11 mouse cellular contexts compared by ENCODE assay signal in genomic region chr4:8206918-8207573, GRCm38 (mm10). TPM values are rescaled to one million over a fixed set of nuclear protein-coding genes. Genes with fewer than 3 reads are reported as not detected.
DNase-seq lines count a peak whose midpoint lies in the region; ATAC-seq and TF ChIP-seq lines count a peak whose summit lies in the region.
"Had no signal": no experiment of that assay in that cellular context is flagged by ENCODE, and none has a peak within 500 bp of the region (broad histone marks: within the 10 kb centered on the region; RNA-seq: fewer than 3 reads in every experiment).

No protein-coding gene starts in this region.

- peaks cover 9 to 10% of the 10 kb centered on the region in 2 experiments for H3K4me1 ChIP-seq in MEL (ENCODE audit: control insufficient read depth in 1 of 2, insufficient read depth in 2 of 2, low read length in 2 of 2)
- no peaks in the 10 kb centered on the region for H3K4me1 ChIP-seq in kidney, adult 2 months (ENCODE audit: control insufficient read depth, insufficient read depth, low read length)
- peaks cover 8% of the 10 kb centered on the region for H3K4me1 ChIP-seq in lung, embryonic 16.5 days (replicated peaks; ENCODE audit: control insufficient read depth, insufficient read depth, low read length)
- H3K4me1 ChIP-seq in forebrain, embryonic 13.5 days: no peaks in the 10 kb centered on the region

- H3K27ac ChIP-seq in MEL (ENCODE audit: control insufficient read depth, low read depth, low read length): peak overlapping the region; percentile 49
- no peak overlapping the region for H3K27ac ChIP-seq in kidney, adult 2 months (ENCODE audit: insufficient read depth, low read depth, low read length)
- H3K27ac ChIP-seq in lung, embryonic 16.5 days (ENCODE audit: low read length): peak overlapping the region; percentile 63; the same call in 1 of the 2 replicates
- H3K27ac ChIP-seq in forebrain, embryonic 13.5 days: no peak overlapping the region

- no peak overlapping the region for H3K9ac ChIP-seq in MEL (ENCODE audit: control insufficient read depth, low read depth, low read length, poor library complexity, severe bottlenecking)
- no peak overlapping the region for H3K9ac ChIP-seq in lung, embryonic 16.5 days (ENCODE audit: low read length)
- no peak overlapping the region for H3K9ac ChIP-seq in forebrain, embryonic 13.5 days

- H3K27me3 ChIP-seq in MEL (ENCODE audit: control insufficient read depth in 1 of 2, insufficient read depth in 2 of 2, low read length in 2 of 2): no peaks in the 10 kb centered on the region
- no peaks in the 10 kb centered on the region for H3K27me3 ChIP-seq in kidney, adult 2 months (replicated peaks; ENCODE audit: control insufficient read depth, insufficient read depth, low read length)
- H3K27me3 ChIP-seq in lung, embryonic 16.5 days (ENCODE audit: control insufficient read depth, insufficient read depth, low read depth, low read length): no peaks in the 10 kb centered on the region
- H3K27me3 ChIP-seq in forebrain, embryonic 13.5 days: no peaks in the 10 kb centered on the region
- H3K27me3 ChIP-seq: CH12.LX had no signal

- no peak overlapping the region for H3K4me3 ChIP-seq in MEL (ENCODE audit: control insufficient read depth in 1 of 2, insufficient read depth in 1 of 2, low read depth in 2 of 2, low read length in 2 of 2)
- no peak overlapping the region for H3K4me3 ChIP-seq in kidney, adult 2 months (ENCODE audit: insufficient read depth, low read depth, low read length)
- H3K4me3 ChIP-seq in lung, embryonic 16.5 days (ENCODE audit: low read length): no peak overlapping the region
- H3K4me3 ChIP-seq in forebrain, embryonic 13.5 days: no peak overlapping the region

- DNase-seq in heart, adult 11 months: peak; percentile 93
- DNase-seq in heart, postnatal 36 days: no peak
- DNase-seq in MEL (ENCODE audit: low read depth, low spot score): peak; percentile 69
- DNase-seq in kidney, adult 2 months: peak; percentile 75
- DNase-seq in frontal cortex, postnatal 10 days (ENCODE audit: low spot score in 2 of 2): no peak
- DNase-seq in right cerebral cortex, postnatal 36 days (ENCODE audit: low spot score in 2 of 2): no peak
- DNase-seq: cerebellum, adult 8-10 months; gastrocnemius, postnatal 14 days had no signal

- no peak overlapping the region for H3K4me2 ChIP-seq in lung, embryonic 16.5 days (ENCODE audit: low read depth, low read length)
- H3K4me2 ChIP-seq in forebrain, embryonic 13.5 days: no peak overlapping the region

- no peak for TF ChIP-seq POLR2A in MEL (IDR thresholded peaks at IDR 0.05; ENCODE audit: control insufficient read depth in 1 of 2, insufficient read depth in 1 of 2, low read depth in 1 of 2, low read length in 2 of 2, poor library complexity in 1 of 2)
- TF ChIP-seq POLR2A in kidney, adult 2 months (IDR thresholded peaks at IDR 0.05; ENCODE audit: low read depth, low read length): no peak

- WGBS in kidney, adult 2 months: 72% methylated on average over 6 of the region's 6 CpGs
- WGBS in lung, embryonic 16.5 days: 34% methylated on average over 6 of the region's 6 CpGs
- 90% methylated on average over 6 of the region's 6 CpGs for WGBS in forebrain, embryonic 13.5 days

- no peak for TF ChIP-seq RAD21 in MEL (IDR thresholded peaks at IDR 0.05; ENCODE audit: low read depth, low read length)

- TF ChIP-seq CTCF in MEL (IDR thresholded peaks at IDR 0.05 in 2 of 3, conservative IDR thresholded peaks at IDR 0.05 in 1 of 3; ENCODE audit: control insufficient read depth in 1 of 3, insufficient read depth in 1 of 3, low read depth in 2 of 3, low read length in 3 of 3, poor library complexity in 1 of 3, severe bottlenecking in 1 of 3): no peak
- no peak for TF ChIP-seq CTCF in kidney, adult 2 months (conservative IDR thresholded peaks at IDR 0.05; ENCODE audit: insufficient read depth, insufficient read length, low read depth, low read length)

- intact Hi-C loops in heart, postnatal 36 days (cut with DNase I): no loop called here

- TF ChIP-seq EP300 in MEL (IDR thresholded peaks at IDR 0.05; ENCODE audit: low read depth in 1 of 2, low read length in 2 of 2): peak; percentile 64 to 76; a peak in 3 of 4 replicates

- ATAC-seq in lung, embryonic 16.5 days (ENCODE audit: low read depth): peak; percentile 88
- no peak for ATAC-seq in forebrain, embryonic 13.5 days

- peaks cover 0 to 19% of the 10 kb centered on the region in 2 experiments; a peak in 2 of 4 replicates for H3K36me3 ChIP-seq in MEL (ENCODE audit: control insufficient read depth in 1 of 2, insufficient read depth in 2 of 2, low read length in 2 of 2)
- no peaks in the 10 kb centered on the region for H3K36me3 ChIP-seq in kidney, adult 2 months (ENCODE audit: control insufficient read depth, insufficient read depth, low read length)
- H3K36me3 ChIP-seq in lung, embryonic 16.5 days (ENCODE audit: control insufficient read depth, insufficient read depth, low read length): no peaks in the 10 kb centered on the region
- no peaks in the 10 kb centered on the region for H3K36me3 ChIP-seq in forebrain, embryonic 13.5 days (ENCODE audit: poor library complexity, severe bottlenecking)

- H3K79me2 ChIP-seq in MEL (ENCODE audit: control insufficient read depth, insufficient read depth, low read length, poor library complexity): no peaks in the 10 kb centered on the region

- no peaks in the 10 kb centered on the region for H3K9me3 ChIP-seq in MEL (replicated peaks; ENCODE audit: insufficient read depth, low read length)
- no peaks in the 10 kb centered on the region for H3K9me3 ChIP-seq in lung, embryonic 16.5 days (ENCODE audit: control insufficient read depth, low read length)
- H3K9me3 ChIP-seq in forebrain, embryonic 13.5 days (replicated peaks): no peaks in the 10 kb centered on the region

TF ChIP-seq in MEL, 35 proteins besides CTCF, POLR2A, EP300 and RAD21:
- TF ChIP-seq ZMIZ1 (IDR thresholded peaks at IDR 0.05; ENCODE audit: low read depth, low read length) (no peak), MYC (IDR thresholded peaks at IDR 0.05; ENCODE audit: low read depth, low read length) (0 out of 2 replicates have a peak, but pooled peaks have one; percentile 35), SIN3A (IDR thresholded peaks at IDR 0.05; ENCODE audit: low read length) (peak; percentile 65), NRF1 (IDR thresholded peaks at IDR 0.05; ENCODE audit: insufficient read depth, low read depth, low read length, poor library complexity, severe bottlenecking) (no peak), GATA1 (IDR thresholded peaks at IDR 0.05; ENCODE audit: low read depth, low read length) (peak; percentile 55), RCOR1 (IDR thresholded peaks at IDR 0.05; ENCODE audit: low read depth, low read length) (peak; percentile 55), MAX (IDR thresholded peaks at IDR 0.05; ENCODE audit: low read length) (peak; percentile 46; the same call in 1 of the 2 replicates), GABPA (IDR thresholded peaks at IDR 0.05; ENCODE audit: low read depth, low read length) (no peak), ETS1 (IDR thresholded peaks at IDR 0.05; ENCODE audit: low read depth, low read length) (peak; percentile 69), ELF1 (IDR thresholded peaks at IDR 0.05; ENCODE audit: low read depth, low read length) (peak; percentile 23; the same call in 1 of the 2 replicates), TBP (IDR thresholded peaks at IDR 0.05; ENCODE audit: low read depth, low read length) (no peak), ZC3H11A (IDR thresholded peaks at IDR 0.05; ENCODE audit: low read depth, low read length) (no peak)

RNA-seq across cellular contexts. Expression of gene Car8, which starts 31.8 kb away (rescaled TPM):
- total RNA-seq in heart, postnatal 36 days (2021): 10 to 100 TPM in 1 of 2 experiments, 1 to 10 TPM in 1; 9.1 to 12.4 TPM
- total RNA-seq in MEL (2012; rRNA removed): 0.20 and 0.31 TPM in 2 replicates
- under 1 TPM in 1 of 2 experiments, not detected in 1; 0.31 TPM for polyA plus RNA-seq in MEL (2012; ENCODE audit: insufficient read depth in 1 of 2, insufficient read length in 2 of 2, low read depth in 1 of 2, low replicate concordance in 2 of 2, missing spikeins in 1 of 2)
- polyA plus RNA-seq in kidney, adult 2 months (2012; rRNA removed): 1.6 and 2.1 TPM in 2 replicates
- 11.6 and 11.8 TPM in 2 replicates for polyA plus RNA-seq in lung, embryonic 16.5 days (2015; fragmentation: Nextera tagmentation; extraction: Ambion mirVana)
- 1.2 and 1.5 TPM in 2 replicates for polyA plus RNA-seq in forebrain, embryonic 13.5 days (2015; fragmentation: Nextera tagmentation; extraction: Ambion mirVana)
- total RNA-seq: CH12.LX had no signal

Comparison
In these comparisons a context has a peak if more than half of its experiments do, and no peak if none do; other contexts are left out.
1. DNase-seq: peak in heart, adult 11 months (single experiment), MEL (single experiment) and kidney, adult 2 months (single experiment); none in heart, postnatal 36 days (0 of 2), frontal cortex, postnatal 10 days (0 of 2) and right cerebral cortex, postnatal 36 days (0 of 2).
2. H3K27ac ChIP-seq: peak in MEL (single experiment) and lung, embryonic 16.5 days (single experiment); none in kidney, adult 2 months (single experiment) and forebrain, embryonic 13.5 days (single experiment).